Mouse (Mus musculus) kidney, adult 8-10 months (tissue): ENCODE results near the gene Rnf222.

ENCODE experiments used
- DNase-seq, 2 experiments: peaks; one replicate each; pipeline ENCODE4 v3.0.0; 2022

The Rnf222 gene

DNA sequence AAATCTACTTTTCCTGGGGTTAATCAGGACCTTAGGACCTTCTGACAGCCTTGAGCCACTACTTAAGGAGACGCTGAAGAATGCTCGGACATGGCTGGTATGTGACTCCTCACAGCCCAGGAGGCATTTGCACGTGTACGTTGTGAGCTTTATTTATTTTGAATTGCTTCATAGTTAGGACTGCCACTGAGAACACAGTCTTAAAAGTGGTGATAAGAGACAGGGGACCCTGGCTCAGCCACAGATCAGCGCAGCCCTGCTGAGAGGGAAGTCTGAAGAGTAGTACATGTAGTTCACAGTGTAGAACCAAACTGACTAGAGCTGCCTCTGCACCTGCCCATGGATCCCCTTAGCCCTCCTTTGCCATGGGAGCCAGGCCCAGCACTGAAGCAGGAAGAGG, 3.5 kb downstream of the Rnf222 start:
- no peak for DNase-seq

DNA sequence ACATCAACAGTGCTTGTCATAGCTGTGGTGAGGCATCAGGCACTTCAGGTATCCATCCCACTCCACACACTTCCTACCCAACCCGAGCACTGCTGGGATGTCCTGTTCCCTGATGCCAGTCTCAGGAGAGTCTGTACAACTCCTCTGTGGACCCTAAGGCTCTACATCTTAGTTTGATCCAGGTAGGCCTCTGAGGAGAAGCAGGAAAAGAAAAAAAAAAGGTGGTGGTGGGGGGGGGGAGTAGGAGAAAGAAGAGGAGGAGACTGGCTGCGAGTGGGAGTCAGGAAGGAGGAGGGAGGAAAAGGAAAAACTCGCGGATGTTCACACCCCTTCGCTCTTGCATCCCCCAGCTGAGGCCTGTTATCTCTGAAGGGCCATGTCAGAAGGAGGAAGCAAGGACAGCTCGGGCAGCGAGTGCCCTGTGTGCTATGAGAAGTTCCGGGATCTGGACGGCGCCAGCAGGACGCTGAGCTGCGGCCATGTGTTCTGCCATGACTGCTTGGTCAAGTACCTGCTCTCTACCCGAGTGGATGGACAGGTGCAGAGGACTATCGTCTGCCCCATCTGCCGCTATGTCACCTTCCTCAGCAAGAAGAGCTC, 4.0 kb downstream of the Rnf222 start:
- no peak for DNase-seq

DNA sequence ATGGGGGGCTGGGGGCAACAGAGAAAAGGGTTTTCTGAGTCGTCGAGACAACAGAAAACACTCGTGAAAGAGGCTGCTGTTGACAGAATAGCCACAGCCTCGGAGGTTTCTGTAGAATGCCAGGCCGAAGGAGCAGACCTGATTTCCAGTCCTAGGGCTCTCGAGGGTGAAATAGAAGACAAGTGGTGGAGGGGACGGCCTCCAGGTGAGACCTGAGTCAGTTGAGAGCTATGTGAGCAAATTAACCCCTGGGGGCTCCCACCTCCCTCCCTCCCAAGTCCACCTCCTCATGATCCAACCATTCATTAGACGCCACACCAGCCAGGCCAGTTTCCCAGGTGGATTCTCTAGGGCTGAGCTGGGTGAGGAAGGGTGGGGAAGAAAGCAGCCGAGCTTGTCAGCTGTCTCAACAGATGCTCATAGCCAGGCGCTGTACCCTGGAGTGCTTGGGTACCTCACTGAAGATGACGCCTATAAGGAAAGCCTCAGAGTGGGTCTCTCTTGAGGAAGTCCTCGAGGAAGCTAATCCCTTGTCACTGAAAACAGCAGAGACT, 5.6 kb downstream of the Rnf222 start:
- no peak for DNase-seq

DNA sequence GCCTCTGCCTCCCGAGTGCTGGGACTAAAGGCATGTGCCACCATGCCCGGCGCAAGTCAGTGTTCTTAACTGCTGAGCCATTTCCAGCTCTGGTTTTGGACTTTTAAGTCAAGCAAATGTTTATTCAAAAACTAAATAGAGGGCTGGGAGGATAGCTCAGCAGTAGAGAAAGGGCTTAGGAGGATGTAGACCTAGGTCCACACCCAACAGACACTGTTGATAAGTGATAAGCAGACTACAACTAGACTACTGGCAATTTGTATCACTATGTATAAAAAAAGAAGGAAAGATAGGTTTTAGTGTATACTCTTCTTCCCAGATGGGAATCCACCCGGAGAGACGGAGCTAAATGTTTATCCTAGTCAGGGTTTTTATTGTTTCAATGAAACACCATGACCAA, 7.9 kb downstream of the Rnf222 start:
- DNase-seq = no peak

DNA sequence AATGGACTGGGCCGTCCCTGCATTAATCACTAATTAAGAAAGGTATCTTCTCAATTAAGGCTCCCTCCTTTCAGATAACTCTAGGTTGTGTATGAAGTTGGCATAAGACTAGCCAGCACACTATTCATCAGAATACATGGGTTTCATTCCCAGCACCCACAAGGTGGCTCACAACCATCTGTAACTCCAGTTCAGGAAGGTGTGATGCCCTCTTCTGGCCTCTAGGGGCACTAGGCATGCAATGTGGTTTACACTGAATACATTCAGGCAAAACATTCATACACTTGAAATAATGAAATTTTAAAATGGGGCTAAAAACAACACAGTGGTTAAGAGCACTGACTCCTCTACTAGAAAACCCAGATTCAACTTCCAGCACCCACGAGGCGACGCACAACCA, 8.8 kb downstream of the Rnf222 start:
- DNase-seq = peak; percentile 39 to 52

DNA sequence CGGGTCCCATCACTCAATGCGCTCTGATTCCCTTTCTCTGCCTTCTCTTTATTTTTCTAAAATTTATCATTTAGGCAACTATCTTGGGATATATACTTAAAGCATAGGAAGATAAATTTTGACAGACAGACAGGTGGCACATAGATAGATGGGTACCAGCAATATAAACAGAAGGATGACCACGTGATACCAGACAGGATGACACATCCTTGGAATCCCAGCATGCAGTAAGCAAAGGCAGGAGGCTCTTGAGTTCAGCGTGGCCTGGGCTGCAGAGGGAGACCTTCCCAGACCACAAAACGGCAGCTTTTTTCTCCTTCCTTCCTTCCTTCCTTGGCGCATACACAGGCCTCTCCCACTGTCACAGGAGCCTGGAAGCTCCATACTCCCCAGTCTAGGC, 9.5 kb downstream of the Rnf222 start:
- no peak for DNase-seq

DNA sequence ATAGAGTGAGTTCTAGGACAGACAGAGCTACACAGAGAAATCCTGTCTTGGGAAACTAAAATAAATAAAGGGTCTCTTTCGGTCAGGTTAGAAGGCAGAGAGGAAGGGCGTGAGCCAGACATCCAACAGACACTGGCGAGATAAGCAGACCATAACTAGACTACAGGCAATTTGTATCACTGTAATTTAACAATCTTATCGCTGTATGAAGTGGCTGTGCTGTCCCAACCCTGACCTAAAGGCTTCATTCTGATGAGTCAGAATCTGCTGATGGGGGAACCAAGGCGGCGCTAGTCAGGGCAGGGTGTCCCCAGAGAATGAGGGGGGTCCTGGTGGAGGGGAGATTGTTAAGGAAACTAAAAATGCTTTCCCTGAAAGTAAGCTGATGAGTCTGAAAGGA, 10.4 kb downstream of the Rnf222 start:
- DNase-seq = no peak

DNA sequence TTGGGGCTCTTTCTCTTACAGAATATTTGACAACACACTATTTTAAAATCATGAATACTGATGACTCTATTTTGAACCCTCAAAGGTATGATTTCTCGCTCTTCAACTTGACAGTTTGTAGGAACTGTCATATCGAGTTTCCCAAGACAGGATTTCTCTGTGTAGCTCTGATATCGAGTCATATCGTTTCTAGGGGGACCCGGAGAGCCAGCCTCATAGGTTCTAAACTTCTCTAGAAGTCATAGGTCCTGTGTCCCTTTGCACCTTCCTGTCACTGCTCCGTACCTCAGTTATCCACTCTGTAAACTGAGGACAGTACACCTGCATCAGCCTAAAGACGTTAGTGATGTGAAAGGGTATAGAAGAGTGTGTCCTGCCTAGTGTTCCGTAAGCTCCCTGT, 11.5 kb downstream of the Rnf222 start:
- no peak for DNase-seq

DNA sequence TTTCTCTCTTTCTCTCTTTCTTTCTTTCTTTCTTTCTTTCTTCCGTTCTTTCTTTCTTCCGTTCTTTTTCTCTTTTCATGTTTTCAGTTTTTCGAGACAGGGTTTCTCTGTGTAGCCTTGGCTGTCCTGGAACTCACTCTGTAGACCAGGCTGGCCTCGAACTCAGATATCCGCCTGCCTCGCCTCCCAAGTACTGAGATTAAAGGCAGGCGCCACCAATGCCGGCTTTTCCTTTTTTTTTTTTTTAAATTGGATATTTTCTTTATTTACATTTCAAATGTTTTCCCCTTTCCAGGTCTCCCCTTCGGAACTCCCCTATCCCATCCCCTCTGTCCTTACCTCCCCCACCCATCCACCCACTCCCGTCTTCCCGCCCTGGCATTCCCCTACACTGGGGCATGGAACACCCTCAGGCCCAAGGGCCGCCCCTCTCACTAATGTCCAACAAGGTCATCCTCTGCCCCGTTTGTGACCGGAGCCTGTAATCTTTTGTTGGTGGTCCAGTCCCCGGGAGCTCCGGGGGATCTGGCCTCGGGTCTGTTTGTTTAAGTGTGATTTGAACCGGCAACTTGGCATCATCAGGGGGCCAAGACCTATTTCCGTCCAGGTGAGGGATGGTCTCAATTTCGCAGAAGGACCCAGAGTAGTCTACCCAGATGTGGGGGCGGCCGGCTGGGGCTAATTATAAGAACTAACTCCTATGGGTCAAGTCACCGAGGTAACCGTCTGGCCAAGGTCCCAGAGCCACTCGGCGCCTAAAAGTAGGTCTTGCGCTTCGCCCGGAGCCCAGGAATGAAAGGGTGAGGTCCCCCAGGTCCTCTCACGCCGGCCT, 12.4 kb downstream of the Rnf222 start:
- DNase-seq = peak in 1 of 2 experiments; percentile 30

DNA sequence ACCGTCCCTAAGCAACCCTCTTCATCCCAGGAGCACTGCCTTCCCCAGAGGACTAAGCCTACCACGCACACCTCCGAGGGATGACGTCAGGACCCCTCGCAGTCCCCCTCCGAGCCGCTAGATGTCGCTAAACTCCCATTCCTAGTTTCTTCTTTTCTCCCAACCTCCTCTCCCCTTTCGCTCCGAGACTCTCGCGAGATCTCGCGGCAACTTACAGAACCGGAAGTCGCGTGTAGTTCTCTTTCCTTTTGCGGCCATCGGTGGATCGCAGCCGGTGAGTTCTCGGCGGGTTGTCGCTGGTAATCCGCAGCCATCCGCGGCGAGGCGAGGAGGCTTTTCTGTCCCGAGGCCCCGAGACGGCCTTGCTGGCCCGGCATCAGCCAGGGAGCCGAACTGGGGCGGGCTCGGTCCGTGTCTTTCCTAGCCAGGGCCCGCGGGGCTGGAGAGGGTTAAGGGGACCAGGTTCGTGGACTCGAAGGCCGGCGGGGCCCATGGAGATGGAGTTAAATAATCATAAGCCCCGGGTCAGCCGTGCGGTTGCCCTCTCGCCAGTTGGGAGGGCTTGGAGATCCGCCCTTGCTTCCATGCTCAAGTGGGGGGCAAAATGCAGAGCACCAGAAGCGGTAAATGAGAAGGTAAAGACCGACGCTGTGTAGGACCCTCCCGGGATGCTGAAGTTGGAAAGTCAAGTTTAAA, 13.1 kb downstream of the Rnf222 start, which contains the start of gene Rpl26:
TSS of gene Rpl26 (plus strand) at position 233 of the 696 bp plus-strand sequence.
- DNase-seq = peak; percentile 97 to 100

DNA sequence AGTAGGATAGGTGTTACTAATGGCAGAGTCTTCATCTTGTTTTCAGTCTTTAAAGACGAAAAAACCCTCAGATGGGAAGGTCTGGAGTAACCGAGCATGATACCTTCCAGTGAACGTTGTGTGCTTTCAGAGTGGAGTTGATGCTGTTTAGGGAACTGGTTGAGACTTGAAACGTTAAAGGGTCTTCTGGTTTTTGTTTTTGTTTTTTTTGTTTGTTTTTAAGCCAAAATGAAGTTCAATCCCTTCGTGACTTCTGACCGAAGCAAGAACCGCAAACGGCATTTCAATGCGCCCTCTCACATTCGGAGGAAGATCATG, 13.7 kb downstream of the Rnf222 start:
- DNase-seq = no peak

DNA sequence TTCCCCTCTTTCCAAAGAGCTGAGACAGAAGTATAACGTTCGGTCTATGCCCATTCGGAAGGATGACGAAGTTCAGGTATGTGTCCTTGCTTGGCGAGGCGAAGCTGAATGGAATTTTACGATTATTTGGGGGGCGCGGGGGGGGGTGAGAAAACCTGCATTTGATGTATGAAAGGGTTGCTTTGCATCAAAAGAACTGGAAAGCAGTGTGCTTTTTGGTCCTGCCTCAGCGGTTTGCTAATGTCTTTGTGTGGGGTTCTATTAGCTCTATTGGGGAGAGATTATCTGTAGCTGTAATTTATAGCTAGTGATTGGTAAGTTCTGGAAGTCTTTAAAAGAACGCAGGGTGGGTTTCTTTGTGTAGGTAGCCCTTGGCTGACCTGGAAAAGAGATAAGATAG, 14.0 kb downstream of the Rnf222 start:
- no peak for DNase-seq

DNA sequence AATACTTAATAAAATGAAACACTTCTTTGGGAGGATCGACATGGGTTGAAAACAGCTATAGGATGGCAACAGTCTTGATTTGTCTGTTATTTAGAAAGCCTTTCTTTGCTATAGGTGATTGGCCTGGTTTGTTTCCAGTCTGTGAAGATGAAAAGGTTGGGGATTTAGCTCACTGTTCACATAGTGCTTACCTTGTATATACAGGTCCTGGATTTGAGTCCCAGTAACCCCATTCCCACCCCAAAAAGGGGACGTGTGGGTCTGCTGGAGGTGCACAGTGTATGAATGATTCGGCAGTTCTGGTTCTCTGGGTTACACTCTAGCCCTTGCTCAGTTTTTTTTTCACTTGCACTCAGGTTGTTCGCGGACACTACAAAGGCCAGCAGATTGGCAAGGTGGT, 14.5 kb downstream of the Rnf222 start:
- no peak for DNase-seq

DNA sequence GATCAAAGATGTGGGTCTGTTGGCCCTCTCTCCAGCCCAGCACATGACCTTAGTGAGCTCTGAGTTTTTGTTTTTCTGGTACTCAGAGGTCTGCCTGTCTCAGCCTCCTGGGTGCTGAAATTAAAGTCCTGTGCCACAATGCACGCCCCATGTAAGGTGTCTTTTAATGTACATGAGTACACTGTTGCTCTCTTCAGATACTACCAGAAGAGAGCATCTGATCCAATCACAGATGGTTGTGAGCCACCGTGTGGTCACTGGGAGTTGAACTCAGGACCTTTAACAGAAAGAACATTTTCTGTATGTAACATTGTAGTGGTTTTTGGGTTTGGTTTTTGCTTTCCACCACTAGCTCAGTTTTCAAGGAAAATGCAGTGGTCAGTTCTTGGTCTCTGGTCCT, 15.4 kb downstream of the Rnf222 start:
- DNase-seq = no peak

DNA sequence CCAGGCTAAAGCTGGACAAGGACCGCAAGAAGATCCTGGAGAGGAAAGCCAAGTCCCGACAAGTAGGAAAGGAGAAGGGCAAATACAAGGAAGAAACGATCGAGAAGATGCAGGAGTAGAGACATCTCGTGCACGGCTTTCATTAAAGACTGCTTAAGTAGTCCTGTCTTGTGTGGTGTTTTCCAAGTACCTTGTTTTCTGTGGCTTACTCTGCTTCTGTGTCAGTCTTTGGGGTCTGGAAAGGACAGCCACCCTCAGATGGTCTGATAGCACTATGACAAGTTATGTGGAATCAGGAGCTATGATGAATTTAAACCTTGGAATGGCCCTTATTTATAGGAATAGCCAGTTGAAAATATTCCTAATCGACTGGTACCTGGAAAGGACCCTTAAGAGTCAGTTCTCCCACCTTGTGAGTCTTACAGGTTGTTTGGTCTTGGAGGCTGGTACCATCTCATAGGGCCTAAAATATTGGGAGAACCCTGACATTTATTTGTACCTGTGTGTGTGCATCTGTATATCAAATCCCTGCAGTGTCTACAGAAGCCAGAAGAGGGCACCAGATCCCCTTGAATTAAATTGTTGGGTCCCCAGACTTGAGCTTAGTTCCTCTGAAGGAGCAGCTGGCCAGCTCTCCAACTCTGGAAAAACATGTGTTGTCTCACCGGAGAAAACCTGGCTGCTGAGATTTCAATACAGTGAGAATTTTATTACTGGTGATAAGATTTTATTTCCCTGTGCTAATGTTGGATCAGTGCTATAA, 16.2 kb downstream of the Rnf222 start:
- peak; percentile 79 to 91 for DNase-seq

DNA sequence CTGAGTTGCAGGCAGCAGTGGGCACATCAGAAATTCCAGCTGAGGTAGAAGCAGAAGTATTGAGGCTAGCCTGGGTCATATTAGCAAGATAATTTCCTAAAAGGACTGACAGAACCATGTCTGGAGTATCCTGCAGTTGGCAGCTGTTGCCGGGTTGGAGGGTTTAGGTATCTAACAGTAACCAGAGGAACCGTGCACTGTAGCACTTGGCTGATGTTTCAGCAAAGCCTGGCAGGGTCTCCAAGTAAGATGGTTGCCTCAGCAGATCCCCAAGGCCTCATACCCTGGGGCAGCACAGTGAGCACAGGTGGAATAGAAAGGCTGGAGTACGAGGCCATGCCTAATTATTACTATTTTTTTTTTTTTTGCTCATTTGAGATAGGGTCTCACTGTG, 16.8 kb downstream of the Rnf222 start:
- DNase-seq = no peak

DNA sequence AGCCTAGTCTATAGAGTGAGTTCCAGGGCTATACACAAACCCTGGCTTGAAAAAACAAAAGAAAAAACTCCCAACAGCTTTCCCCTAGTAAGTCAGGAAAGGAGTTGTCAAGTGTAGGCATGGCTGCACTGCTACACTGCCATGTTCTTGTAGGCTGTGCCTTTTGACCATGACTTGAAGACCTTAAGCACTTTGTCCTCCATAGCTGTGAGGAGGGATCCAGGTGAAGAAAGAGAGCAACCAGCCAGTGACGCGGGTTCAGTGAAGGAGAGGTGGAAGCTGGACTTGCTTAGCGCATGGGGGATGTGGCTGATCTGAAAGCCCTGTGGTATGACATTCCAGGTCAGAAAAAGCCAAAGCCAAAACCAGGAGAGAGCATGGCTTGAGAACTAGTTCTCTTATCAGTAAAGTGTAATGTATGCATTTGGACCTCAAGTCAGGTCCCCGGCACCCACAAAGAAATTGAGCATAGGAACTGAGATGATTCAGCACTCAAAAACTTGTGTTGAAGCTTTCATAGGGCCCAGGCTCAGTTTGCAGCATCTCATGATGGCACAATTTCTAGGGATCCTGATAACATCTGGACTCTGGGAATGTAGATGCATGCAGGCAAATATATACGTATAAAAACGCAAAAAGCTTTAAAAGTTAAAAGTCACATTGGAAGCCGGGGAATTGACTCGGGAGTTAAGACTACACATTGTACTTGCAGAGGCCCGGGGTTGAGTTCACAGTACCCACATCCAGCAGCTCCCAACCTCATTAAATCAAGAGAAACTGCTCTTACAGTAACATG, 17.5 kb downstream of the Rnf222 start:
- DNase-seq = no peak

DNA sequence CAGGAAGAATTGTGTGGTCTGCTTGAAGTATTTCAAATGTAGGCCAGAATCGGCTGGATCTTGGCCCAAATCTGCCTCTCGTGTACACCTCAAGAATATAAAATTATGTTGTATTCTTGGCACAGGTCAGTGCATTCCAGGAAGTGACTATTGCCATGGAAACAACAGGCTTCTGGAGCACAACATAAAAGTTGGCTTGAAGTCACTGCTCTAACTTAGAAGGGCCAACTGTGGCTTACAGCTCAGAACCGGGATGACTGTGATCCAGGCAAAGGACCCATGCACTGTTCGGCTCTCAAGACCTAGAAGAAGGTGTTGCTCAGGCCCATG, 18.1 kb downstream of the Rnf222 start:
- no peak for DNase-seq

DNA sequence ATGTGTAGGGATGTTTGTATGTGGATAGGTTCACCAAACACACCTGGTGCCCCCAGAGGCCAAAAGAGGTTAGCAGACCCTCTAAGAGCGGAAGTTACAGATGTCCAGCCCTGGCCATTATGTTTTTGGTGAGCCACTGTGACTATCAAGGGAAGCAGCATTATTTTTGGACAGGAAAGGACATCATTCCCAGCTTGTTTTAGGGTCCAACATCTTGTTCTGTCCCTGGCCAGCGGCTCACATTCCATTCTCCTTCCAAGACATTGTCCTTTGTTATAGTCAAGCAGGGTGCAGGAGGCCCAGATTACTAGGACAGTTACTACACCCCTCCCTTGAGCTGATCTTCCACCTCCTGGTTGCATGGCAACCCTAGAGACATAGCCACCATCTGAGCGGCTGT, 18.9 kb downstream of the Rnf222 start:
- DNase-seq = no peak

DNA sequence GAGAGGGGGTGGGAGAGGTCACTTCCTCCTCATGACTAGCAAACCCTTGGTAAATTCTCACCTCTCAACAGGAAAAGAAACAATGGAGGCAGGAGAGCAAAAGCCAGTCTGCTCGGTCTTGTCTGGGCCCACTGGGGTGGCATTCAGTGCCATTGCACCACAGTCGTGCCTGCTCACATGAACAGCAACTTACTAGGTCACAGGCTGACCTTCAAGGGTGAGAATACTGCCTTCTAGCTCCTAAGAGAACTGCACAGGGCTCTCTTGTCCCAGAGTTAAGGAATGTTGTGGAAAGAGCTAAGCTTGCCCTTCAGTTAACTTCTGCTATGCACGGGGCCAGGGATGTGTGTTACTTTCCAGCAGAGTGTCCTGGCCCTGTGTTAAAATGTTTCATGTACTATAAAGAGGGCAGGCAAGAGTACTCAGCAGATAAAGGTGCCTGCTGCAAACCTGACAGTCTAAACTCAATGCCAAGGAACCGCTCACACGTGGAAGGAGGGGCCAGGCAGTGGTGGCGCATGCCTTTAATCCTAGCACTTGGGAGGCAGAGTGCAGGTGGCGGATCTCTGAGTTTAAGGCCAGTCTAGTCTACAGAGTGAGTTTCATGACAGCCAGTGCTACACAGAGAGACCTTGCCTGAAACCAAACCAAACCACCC, 20.6 kb downstream of the Rnf222 start:
- peak in 1 of 2 experiments; percentile 21 for DNase-seq

DNA sequence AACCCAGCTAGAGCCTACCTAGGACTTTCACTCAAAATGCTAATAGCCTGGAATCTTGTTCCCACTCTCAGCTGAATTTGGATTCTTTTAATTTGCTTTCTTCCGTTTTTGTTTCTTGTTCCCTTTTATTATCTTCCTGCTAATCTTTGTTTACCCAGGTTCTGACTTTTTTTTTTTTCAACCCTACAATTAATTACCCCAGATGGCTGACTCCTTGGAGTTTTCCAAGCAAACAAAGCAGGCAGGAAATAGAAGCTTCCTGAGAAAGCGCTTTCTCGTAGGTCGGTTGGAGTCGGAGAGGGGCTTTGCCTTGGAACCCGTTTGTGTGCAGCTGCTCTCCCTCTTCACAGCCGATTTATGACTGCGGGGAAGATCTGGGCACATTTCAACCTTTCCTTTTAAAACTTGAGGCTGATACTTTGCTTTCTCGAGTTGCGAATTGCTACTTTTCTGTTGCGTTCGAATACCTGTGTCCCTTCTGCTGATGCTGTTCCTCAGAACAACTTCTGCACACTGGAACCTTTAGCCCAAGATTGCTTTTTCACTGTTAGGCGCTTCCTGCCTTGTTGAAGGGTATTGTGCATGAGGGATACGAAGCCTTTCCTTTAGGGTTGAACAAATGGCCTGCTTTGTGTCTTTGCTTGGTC, 23.3 kb downstream of the Rnf222 start:
- peak in 1 of 2 experiments; percentile 31 for DNase-seq
